Mouse (Mus musculus) right cerebral cortex, postnatal 10 days (tissue): ENCODE data around the gene Luzp1.

Source experiments
- DNase-seq, 2 experiments: peaks; one replicate each; pipeline ENCODE4 v3.0.0; 2021; ENCODE audit warnings: low spot score in 2 of 2

Luzp1 gene

DNA sequence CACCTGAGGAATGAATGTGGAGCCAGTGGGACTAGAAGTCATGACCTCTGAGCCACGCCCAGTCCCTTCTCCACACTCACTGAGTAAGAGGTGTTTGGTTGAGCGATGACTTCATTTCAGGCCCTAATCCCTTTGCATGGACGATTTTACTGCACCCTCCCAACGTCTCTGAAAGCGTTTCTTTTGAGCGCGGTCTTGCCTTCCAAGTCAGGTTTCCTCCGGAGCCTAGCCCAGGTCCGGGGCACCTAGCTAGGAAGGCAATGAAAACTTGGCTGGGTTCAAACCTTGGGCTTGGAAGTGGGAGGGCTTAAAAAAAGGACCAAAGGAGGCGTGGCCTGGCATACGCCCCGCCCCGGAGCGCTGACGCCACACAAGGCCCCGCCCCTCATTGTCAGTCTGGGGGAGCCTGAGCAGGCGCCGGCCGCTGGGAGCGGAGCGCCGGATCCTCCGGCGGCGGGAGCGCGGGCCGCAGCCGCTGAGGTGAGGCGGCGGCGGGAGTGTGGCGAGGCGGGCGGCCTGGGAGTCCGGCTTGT is at the start of gene Luzp1:
TSS of gene Luzp1 (plus strand) at position 391 of the 533 bp plus-strand sequence.
- DNase-seq, result peak; percentile 94 to 95

DNA sequence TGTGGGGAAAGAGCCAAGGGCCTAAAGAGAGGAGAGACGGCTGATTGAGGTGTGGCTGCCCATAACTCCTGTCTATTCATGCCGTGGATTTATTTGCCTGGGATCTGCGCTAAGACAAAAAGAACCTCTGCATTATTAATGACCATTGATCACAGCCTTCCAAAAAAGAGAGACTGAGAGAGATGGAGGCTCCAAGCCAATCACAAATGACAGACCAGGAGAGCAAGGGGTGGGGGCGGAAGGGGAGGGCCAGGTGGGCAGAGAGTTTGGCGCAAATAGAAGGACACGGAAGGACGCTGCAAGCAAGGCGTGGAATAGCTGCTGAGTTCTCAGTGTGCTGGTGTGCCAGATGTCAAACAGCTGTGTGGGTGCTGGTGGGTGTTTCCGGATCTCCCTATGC is 46.3 kb upstream of the Luzp1 start, which contains the start of gene Htr1d:
TSS of gene Htr1d (plus strand) at position 301 of the 400 bp plus-strand sequence.
- DNase-seq, result no peak

DNA sequence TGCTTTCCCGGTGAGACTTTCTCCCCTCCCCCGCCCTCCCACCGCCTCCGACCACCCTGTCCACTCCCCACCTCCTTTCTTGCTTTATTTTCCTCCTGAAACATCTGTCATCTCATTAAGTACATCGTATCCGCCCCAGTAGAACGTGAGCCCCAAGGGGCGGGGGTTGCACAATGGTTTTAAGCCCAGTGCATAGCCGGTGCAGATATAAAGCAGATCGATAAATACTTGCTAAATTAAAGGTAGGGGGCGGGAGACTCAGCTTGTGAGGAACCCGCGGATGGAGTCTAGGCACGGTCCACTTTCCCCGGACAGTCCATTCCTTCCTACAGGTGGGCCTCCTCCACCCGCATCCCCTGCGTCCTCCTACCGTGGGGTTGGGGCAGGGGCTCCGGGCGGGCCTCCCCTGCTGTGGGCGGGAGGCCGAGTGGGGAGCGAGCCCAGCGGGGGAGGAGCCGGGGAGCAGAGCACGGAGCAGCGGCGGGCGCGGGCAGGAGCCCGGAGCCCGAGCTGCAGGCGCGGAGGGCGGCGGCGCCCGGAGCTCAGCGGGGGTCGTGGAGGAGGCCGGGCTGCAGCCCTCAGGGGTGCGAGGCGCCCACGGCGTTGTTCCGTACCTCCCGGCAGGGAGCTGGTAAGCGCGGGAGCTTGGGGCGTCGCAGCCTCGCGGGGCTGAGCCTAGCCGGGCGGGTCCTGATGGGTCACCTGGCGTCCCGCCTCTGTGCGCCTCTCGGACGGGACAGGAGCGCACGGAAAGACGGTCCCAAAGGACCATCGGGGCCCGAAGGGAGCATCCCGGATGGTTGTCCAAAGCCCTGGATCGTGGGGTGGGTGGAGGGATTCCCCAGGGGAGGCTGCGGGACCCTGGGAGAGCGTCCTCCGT is 45.2 kb upstream of the Luzp1 start:
- no peak for DNase-seq

DNA sequence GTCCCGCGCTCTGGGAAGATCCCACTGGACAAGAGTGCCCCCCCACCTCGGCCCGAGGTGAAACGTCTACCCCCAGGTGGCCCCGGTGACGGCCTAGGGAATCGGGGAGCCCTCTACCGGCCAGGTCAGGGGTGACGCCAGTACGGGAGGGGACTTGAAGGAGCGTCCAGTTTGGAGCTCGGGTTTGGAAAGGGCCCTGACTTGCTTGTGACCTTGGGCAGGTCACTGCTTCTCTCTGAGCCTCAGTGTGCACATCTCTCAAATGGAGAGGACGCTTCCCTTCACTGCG is 44.6 kb upstream of the Luzp1 start:
- DNase-seq, result no peak

DNA sequence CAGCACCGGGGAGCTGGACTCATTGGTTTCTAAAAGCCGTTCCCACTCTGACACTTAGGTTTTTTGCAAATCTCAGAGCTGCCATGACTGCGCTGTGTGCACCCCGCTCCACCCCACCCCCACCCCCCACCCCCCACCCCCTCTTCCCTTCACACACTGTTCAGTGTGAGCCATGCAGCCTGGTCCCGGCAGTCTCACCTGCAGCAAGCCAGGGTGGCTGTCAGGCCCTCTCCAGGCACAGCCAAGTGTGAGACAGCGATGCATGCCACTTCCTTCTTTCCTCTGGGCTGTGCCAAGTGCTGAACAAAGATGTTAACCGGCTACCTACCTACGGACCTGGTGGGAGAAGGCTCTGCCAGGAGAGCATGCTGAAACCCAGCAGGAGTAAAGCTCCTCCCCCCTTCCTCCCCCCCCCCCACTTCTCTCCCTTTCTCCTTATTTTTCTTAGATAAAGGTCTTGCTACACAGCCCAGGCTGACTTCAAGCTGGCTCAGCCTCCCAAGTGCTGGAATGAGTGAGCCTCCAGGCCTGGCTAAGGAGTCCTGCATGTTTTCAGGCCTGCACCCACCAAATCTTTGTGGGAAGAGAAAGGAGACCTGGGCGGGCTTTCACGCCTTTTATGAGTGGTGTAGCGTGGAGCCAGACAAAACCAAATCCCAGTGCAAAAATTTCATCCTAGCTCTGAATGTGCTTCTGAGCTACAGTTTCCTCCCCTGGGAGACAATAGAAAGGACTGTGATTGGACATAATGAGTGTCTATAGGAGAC is 38.8 kb upstream of the Luzp1 start:
- DNase-seq, result no peak

DNA sequence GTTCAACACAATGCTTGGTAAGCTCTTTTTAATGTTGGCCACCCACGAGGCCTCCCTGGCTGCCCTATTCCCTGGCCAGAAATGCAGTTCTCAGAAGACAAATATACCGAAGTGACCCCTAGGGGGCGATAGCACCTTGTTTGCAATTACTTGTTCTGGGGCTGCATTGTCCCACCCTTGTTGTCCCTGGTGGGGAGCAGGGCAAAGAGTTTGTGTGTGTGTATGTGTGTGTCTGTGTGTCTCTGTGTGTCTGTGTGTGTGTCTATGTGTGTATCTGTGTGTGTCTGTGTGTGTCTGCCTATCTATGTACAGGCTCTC is 38.2 kb upstream of the Luzp1 start:
- DNase-seq, result peak in 1 of 2 experiments; percentile 51

DNA sequence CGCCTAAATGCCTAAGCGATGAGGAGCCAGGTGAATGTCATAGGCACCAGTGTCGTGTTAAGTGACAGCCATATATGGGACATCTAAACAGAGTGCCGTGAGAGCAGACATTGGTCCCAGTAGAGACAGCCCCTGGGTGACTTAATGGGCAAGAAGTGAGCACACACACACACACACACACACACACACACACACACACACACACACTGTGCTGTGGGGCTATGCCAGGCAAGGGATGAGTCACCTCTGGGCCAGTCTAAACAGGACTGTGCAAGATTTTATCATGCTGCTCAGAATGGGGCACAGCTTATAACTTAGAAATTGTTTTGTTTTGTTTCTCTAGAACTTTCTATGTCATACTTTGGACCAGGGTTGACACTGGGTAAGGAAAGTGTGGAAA is 35.5 kb upstream of the Luzp1 start:
- no peak for DNase-seq

DNA sequence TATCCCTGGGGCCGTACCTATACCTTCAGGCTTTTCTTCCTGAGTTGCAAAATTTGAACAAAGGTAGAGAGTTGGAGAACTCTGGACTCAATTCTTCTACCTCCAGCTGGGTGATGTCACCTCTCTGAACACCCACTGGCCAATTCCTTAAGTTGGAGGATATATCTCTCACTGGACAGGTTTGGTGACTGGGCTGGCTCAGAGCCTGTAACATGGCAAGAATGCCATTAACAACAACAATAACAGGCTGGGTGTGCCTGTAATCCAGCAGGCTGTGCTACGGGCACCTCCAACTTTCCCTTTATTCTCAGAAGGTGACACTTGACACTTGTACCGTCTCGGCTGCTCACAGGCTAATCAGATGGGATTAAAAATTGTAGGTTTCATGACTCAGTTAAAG is 30.5 kb upstream of the Luzp1 start:
- DNase-seq, result no peak

DNA sequence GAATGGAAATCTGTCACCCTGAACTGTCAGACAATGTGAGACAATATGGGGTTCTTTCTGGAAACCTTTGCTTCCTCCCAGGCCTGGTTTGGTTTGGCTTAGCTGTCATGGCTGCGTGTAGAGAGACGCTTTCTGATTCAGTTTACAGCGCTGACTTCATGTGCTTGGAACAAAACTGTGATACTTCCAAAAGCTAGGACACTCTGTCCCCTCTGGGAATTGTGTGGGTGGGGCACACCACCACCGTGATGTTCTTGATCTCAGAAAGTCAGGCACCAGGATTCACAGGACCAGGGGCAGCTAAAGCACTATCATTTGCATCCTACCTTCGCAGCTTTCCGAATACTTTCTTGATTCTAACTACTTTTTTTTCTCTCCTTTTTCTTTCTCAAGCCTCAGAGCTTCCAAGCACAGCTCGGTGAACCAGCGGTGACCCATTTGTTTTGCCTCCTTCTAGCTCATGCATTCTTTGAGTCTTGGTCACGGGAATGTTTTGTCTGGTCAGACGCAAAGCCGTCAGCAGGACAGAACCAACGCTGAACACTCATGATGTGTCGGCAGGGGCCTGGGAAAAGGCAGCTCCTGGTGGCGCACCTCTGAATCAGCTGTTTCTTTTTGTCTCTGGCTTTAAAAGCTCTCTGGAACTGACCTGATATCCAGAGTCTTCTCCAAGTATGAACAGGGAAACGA is 28.1 kb upstream of the Luzp1 start:
- no peak for DNase-seq

DNA sequence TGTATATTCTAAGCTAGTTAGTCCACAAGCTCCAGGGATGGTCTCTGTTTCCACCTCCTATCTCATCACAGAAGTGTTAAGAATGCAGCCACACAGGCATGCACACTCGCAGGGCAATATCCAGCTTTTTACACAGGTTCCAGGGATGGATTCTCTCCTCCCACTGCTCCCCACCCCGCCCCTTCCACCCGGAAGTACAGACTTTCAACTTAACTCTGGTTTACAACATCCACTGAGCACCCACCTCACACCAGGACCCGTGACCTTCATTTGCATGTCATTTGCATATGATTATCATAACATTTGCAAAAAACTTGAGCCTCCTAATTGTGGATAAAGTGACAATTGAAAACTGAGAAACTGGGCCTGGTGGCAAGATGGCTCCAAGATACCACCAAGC is 25.0 kb upstream of the Luzp1 start:
- no peak for DNase-seq

DNA sequence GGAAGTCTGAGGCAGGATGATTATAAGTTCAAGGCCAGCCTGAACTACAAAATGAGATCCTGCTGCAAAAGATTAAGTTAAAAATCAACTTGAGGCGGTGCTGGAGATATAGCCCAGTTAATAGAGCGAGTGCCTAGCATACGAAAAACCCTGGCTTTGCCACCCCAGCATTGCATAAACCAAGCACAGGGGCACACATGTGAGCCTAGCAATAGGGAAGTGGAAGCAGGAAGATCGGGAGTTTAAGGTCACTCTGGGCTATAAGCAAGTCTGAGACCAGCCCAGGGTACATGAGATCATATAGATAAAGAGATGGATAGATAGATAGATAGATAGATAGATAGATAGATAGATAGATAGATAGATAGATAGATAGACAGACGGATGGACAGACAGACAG is 19.8 kb upstream of the Luzp1 start:
- DNase-seq, result no peak

DNA sequence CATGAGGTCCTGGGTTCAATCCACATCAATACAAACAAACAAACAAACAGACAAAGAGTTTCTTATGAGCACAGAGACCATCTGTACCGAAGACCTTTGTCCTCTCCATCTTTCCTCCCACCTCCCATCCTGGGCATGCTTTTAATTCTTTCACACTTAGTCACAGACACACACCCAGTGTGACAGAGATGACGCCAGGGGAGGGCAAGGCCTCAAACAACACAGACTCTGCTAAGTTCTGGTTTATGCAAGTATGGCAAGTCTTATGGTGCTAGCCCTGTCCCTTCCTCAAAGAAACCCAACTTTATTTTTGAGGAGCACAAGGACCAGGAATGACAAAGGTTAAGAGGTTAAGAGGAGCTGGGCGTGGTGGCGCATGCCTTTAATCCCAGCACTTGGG is 19.3 kb upstream of the Luzp1 start:
- DNase-seq, result no peak

DNA sequence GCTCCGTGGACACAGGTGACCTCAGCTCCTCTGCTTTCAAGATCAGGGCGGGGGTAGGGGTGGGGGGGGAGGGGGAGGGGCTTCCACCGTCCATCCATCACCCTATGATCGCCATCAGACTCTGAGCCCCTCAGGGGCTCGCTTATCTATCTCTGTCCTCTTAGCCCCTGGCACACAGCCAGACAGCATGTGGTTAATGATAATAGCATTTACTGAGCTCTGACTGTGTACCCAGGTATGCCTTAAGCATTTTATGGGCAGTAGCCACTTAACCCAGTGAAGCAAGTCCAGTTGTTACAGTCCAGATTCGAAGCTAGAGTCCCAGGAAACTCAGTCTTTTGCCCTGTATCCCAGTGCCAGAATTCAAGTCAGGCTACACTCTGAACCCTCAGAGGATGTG is 18.0 kb upstream of the Luzp1 start:
- DNase-seq, result no peak

DNA sequence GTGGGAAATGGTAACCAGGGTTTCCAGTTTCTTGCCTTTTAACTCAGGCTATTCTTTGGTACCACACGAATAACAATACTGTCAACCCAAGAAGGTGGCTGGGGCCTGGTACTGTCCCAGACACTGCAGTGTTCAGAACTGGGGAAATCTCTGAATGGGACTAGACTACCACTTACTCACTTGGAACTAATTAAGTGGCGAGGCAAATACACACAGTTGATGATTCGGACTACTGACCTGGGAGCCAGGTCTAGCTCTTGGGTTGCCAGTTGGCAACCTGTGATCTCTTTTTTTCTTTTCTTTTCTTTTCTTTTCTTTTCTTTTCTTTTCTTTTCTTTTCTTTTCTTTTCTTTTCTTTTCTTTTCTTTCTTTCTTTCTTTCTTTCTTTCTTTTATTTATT is 17.3 kb upstream of the Luzp1 start:
- no peak for DNase-seq

DNA sequence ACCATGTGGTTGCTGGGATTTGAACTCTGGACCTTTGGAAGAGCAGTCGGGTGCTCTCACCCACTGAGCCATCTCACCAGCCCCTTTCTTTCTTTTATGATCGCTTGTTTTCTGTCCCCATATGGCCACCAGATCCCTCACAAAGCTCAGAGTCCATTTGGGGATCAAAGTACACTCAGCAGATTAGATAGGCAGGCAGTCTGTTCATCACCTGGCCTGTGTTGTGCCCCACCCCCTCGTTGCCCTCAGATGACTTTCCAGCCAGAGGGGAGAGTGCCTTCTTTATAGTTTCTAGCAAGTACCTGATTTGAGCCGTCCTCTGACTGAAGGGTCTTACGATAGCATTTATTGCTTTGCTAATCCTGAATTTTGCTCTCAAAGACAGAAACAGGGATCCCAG is 16.8 kb upstream of the Luzp1 start:
- DNase-seq, result no peak

DNA sequence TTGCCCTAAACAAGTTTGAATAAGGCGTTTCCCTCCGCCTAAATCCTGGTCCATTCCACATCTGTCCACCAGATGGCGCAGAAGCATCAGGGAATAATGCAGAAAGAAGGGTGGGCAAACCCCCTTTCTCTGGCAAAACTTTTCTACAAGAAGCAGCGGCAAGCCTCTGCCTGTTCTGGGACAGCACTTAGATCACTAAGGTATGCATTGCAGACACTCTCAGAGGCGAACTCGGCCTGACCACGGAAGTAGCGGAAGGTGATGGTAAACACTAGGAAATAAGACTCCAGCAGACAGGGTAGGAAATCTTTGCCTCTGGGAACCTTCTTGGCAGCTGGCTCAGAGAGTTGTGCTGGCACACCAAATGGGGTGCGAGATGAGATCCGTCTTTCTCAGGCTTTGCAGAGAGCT is 14.7 kb upstream of the Luzp1 start:
- DNase-seq, result peak; percentile 81 to 89

DNA sequence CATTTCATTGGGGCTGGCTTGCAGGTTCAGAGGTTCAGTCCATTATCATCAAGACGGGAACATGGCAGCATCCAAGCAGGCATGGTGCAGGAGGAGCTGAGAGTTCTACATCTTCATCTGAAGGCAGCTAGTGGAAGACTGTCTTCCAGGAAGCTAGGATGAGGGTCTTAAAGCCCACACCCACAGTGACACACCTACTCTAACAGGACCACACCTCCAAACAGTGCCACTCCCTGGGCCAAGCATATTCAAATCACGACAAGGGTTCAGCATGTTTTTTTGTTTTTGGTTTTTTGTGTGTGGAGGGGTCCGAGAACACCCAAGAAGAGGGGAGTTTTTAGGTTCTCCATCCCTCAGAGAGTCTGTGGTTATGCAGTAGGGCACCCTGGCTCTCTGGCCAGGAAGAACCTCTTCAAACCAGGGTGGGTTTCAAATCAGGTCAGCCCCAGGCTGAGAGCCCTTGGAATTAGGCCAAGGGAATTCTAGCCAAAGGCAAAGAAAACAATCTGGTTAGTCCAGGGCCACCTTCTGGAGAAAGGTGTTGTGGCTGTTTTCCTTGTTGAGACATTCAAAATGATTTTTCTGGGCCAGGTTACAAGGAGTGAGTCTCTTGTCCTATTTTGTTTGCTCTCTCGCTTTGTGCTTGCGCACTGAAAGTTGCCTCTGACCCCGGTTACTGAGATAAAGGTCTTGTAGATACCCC is 12.9 kb upstream of the Luzp1 start:
- no peak for DNase-seq

DNA sequence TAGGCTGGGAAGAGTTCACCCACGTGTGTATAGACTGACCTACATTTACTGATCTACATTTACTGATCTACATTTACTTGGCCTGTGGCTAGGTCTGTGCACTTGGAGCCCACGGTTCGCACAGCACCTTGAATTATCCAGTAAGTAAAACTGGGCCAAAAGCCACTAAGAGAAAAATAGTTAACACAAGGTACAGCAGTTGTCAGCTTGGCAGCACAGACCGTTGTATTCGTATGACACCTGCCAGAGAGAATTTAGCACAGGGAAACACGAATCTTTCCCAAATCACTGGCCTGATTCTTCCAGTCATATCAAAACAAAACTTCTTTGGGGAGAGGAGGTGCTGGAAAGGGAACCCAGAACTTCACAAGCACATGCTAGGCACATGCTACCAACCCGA is 11.3 kb upstream of the Luzp1 start:
- no peak for DNase-seq

DNA sequence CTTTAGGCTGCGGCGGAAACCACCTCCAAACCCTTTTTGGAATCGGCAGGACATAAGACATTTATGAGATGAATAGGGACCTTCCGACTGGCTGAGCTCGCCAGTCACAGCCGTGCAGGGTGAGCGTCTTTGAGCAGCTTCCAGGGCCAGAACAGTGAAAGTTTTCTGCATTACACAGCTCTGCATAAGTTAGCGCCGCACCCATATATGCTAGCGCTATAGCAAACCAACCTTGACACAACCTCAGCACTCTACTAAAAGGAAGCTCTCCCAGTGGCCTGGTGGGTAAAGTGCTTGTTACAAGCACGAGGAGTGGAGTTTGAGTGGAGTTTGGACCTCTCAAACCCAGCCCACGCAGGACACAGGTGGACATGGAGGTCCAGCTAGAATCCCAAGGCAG is 10.4 kb upstream of the Luzp1 start:
- DNase-seq, result no peak

DNA sequence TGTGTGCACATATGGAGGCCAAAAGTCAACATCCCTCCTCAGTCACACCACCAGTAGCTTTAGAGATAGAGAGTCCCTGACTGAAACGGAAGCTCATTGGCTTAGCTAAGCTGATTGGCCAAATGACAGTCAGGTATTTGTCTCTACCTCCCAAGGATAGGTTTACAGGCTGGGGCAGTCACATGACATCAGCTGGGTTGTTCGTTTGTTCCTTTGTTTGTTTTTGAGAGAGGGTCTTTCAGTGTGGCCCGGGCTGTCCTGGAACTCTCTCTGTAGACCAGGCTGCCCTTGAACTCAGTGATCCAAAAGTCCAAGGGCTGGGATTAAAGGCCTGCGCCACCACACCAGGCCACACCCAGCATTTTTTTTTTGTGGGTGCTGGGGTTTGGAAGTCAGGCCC is 8.4 kb upstream of the Luzp1 start:
- no peak for DNase-seq

DNA sequence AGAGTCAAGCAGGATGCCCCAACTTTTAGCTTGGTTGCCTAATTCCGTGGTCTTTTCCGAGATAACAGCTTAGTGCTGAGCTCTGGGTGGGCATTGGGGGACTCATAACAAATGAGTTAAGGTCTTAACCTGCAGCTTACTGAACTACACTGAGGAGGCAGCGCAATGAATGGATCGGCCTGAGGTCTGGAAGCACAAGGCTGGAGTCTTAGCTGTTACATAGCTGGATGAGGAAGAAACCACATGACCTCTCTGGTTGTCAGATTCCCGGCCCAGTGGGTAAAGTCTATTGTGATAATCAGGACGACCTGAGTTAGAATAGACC is 7.8 kb upstream of the Luzp1 start:
- no peak for DNase-seq
